Mouse (Mus musculus): ENCODE measurements around the gene Myo1a. TPM values are rescaled to one million over a fixed set of nuclear protein-coding genes. Genes with fewer than 3 reads are reported as not detected.

The Myo1a gene
- polyA plus RNA-seq, 1 experiment from 2014 or later, result not detected

- 50% methylated on average over 11 of the region's 11 CpGs for WGBS
- H3K27ac ChIP-seq (replicated peaks; ENCODE audit: low read depth, low read length), result no peak overlapping the region
- no peak overlapping the region for H3K4me3 ChIP-seq (replicated peaks; ENCODE audit: low read depth, low read length)
- no peaks in the 10 kb centered on the region for H3K36me3 ChIP-seq (ENCODE audit: control insufficient read depth, insufficient read depth, low read length)
- 0 out of 2 replicates have a peak overlapping the region, but pooled peaks have one; percentile 12 for H3K9ac ChIP-seq (replicated peaks; ENCODE audit: low read length)
- ATAC-seq (ENCODE audit: low FRiP score, low TSS enrichment), result no peak
- no peaks in the 10 kb centered on the region for H3K9me3 ChIP-seq (ENCODE audit: control insufficient read depth, low read length)
- no peaks in the 10 kb centered on the region for H3K27me3 ChIP-seq (ENCODE audit: control insufficient read depth, insufficient read depth, low read length)
- H3K4me2 ChIP-seq (ENCODE audit: low read length), result no peak overlapping the region
- peak; percentile 25 for DNase-seq
- H3K4me1 ChIP-seq (ENCODE audit: control insufficient read depth, insufficient read depth, low read length), result peaks cover 7% of the 10 kb centered on the region; the same call in 1 of the 2 replicates
Measured at GRCm38 (mm10) chr10:127730285-127730932, 25.4 kb downstream of the Myo1a start.

GRCm38 (mm10) chr10:127730933-127731310, 26.0 kb downstream of the Myo1a start:
- WGBS, result 14% methylated on average over 9 of the region's 9 CpGs
- ATAC-seq (ENCODE audit: low FRiP score, low TSS enrichment) (no peak), DNase-seq (peak; percentile 63)
- Histone ChIP-seq H3K4me3 (replicated peaks; ENCODE audit: low read depth, low read length) (no peak overlapping the region), H3K9me3 (ENCODE audit: control insufficient read depth, low read length) (no peaks in the 10 kb centered on the region), H3K27ac (replicated peaks; ENCODE audit: low read depth, low read length) (0 out of 2 replicates have a peak overlapping the region, but pooled peaks have one; percentile 26), H3K36me3 (ENCODE audit: control insufficient read depth, insufficient read depth, low read length) (no peaks in the 10 kb centered on the region), H3K4me2 (ENCODE audit: low read length) (no peak overlapping the region), H3K9ac (replicated peaks; ENCODE audit: low read length) (0 out of 2 replicates have a peak overlapping the region, but pooled peaks have one; percentile 12), H3K27me3 (ENCODE audit: control insufficient read depth, insufficient read depth, low read length) (no peaks in the 10 kb centered on the region), H3K4me1 (ENCODE audit: control insufficient read depth, insufficient read depth, low read length) (peaks cover 7% of the 10 kb centered on the region; the same call in 1 of the 2 replicates)

- Histone ChIP-seq H3K27me3 (ENCODE audit: control insufficient read depth, insufficient read depth, low read length) (no peaks in the 10 kb centered on the region), H3K9me3 (ENCODE audit: control insufficient read depth, low read length) (no peaks in the 10 kb centered on the region), H3K4me1 (ENCODE audit: control insufficient read depth, insufficient read depth, low read length) (peaks cover 7% of the 10 kb centered on the region; the same call in 1 of the 2 replicates), H3K4me2 (ENCODE audit: low read length) (no peak overlapping the region), H3K4me3 (replicated peaks; ENCODE audit: low read depth, low read length) (no peak overlapping the region), H3K36me3 (ENCODE audit: control insufficient read depth, insufficient read depth, low read length) (no peaks in the 10 kb centered on the region), H3K27ac (replicated peaks; ENCODE audit: low read depth, low read length) (no peak overlapping the region), H3K9ac (replicated peaks; ENCODE audit: low read length) (no peak overlapping the region)
- DNase-seq, result no peak
- ATAC-seq (ENCODE audit: low FRiP score, low TSS enrichment), result no peak
- WGBS, result 47% methylated on average over 5 of the region's 5 CpGs
Measured at GRCm38 (mm10) chr10:127731397-127731796, 26.4 kb downstream of the Myo1a start.

- 51% methylated on average over 5 of the region's 5 CpGs for WGBS
- no peak overlapping the region for H3K4me2 ChIP-seq (ENCODE audit: low read length)
- no peak overlapping the region for H3K27ac ChIP-seq (replicated peaks; ENCODE audit: low read depth, low read length)
- H3K9me3 ChIP-seq (ENCODE audit: control insufficient read depth, low read length), result no peaks in the 10 kb centered on the region
- H3K4me3 ChIP-seq (replicated peaks; ENCODE audit: low read depth, low read length), result no peak overlapping the region
- H3K9ac ChIP-seq (replicated peaks; ENCODE audit: low read length), result no peak overlapping the region
- DNase-seq (peak; percentile 77), ATAC-seq (ENCODE audit: low FRiP score, low TSS enrichment) (no peak)
- no peaks in the 10 kb centered on the region for H3K27me3 ChIP-seq (ENCODE audit: control insufficient read depth, insufficient read depth, low read length)
- peaks cover 7% of the 10 kb centered on the region; the same call in 1 of the 2 replicates for H3K4me1 ChIP-seq (ENCODE audit: control insufficient read depth, insufficient read depth, low read length)
- H3K36me3 ChIP-seq (ENCODE audit: control insufficient read depth, insufficient read depth, low read length), result no peaks in the 10 kb centered on the region
Measured at GRCm38 (mm10) chr10:127734434-127734833, 29.5 kb downstream of the Myo1a start.

GRCm38 (mm10) chr10:127736266-127736665, 31.3 kb downstream of the Myo1a start:
- 86% methylated on average over 2 of the region's 2 CpGs for WGBS
- ATAC-seq (ENCODE audit: low FRiP score, low TSS enrichment) (no peak), DNase-seq (no peak)
- Histone ChIP-seq H3K27me3 (ENCODE audit: control insufficient read depth, insufficient read depth, low read length) (no peaks in the 10 kb centered on the region), H3K9ac (replicated peaks; ENCODE audit: low read length) (no peak overlapping the region), H3K27ac (replicated peaks; ENCODE audit: low read depth, low read length) (no peak overlapping the region), H3K36me3 (ENCODE audit: control insufficient read depth, insufficient read depth, low read length) (no peaks in the 10 kb centered on the region), H3K4me1 (ENCODE audit: control insufficient read depth, insufficient read depth, low read length) (peaks cover 14% of the 10 kb centered on the region), H3K9me3 (ENCODE audit: control insufficient read depth, low read length) (no peaks in the 10 kb centered on the region), H3K4me2 (ENCODE audit: low read length) (no peak overlapping the region), H3K4me3 (replicated peaks; ENCODE audit: low read depth, low read length) (no peak overlapping the region)

- Histone ChIP-seq H3K4me2 (ENCODE audit: low read length) (no peak overlapping the region), H3K9ac (replicated peaks; ENCODE audit: low read length) (no peak overlapping the region), H3K36me3 (ENCODE audit: control insufficient read depth, insufficient read depth, low read length) (peaks cover 5% of the 10 kb centered on the region), H3K4me3 (replicated peaks; ENCODE audit: low read depth, low read length) (no peak overlapping the region), H3K4me1 (ENCODE audit: control insufficient read depth, insufficient read depth, low read length) (peaks cover 12% of the 10 kb centered on the region), H3K27ac (replicated peaks; ENCODE audit: low read depth, low read length) (no peak overlapping the region), H3K9me3 (ENCODE audit: control insufficient read depth, low read length) (no peaks in the 10 kb centered on the region), H3K27me3 (ENCODE audit: control insufficient read depth, insufficient read depth, low read length) (no peaks in the 10 kb centered on the region)
- ATAC-seq (ENCODE audit: low FRiP score, low TSS enrichment) (no peak), DNase-seq (no peak)
- WGBS, result 80% methylated on average over 4 of the region's 4 CpGs
Measured at GRCm38 (mm10) chr10:127736916-127737315, 31.9 kb downstream of the Myo1a start.

- DNase-seq (no peak), ATAC-seq (ENCODE audit: low FRiP score, low TSS enrichment) (no peak)
- Histone ChIP-seq H3K27ac (replicated peaks; ENCODE audit: low read depth, low read length) (no peak overlapping the region), H3K4me2 (ENCODE audit: low read length) (no peak overlapping the region), H3K27me3 (ENCODE audit: control insufficient read depth, insufficient read depth, low read length) (no peaks in the 10 kb centered on the region), H3K9me3 (ENCODE audit: control insufficient read depth, low read length) (no peaks in the 10 kb centered on the region), H3K4me1 (ENCODE audit: control insufficient read depth, insufficient read depth, low read length) (peaks cover 12% of the 10 kb centered on the region), H3K4me3 (replicated peaks; ENCODE audit: low read depth, low read length) (no peak overlapping the region), H3K36me3 (ENCODE audit: control insufficient read depth, insufficient read depth, low read length) (peaks cover 11% of the 10 kb centered on the region), H3K9ac (replicated peaks; ENCODE audit: low read length) (no peak overlapping the region)
- 38% methylated on average over 2 of the region's 2 CpGs for WGBS
Measured at GRCm38 (mm10) chr10:127737552-127737951, 32.6 kb downstream of the Myo1a start.

GRCm38 (mm10) chr10:127738151-127738882, 33.3 kb downstream of the Myo1a start:
- no peak overlapping the region for H3K27ac ChIP-seq (replicated peaks; ENCODE audit: low read depth, low read length)
- 57% methylated on average over 13 of the region's 13 CpGs for WGBS
- no peak overlapping the region for H3K9ac ChIP-seq (replicated peaks; ENCODE audit: low read length)
- DNase-seq (peak; percentile 60), ATAC-seq (ENCODE audit: low FRiP score, low TSS enrichment) (no peak)
- no peaks in the 10 kb centered on the region for H3K27me3 ChIP-seq (ENCODE audit: control insufficient read depth, insufficient read depth, low read length)
- no peaks in the 10 kb centered on the region for H3K9me3 ChIP-seq (ENCODE audit: control insufficient read depth, low read length)
- peak overlapping the region; percentile 72 for H3K4me2 ChIP-seq (ENCODE audit: low read length)
- H3K4me1 ChIP-seq (ENCODE audit: control insufficient read depth, insufficient read depth, low read length), result peaks cover 12% of the 10 kb centered on the region
- H3K36me3 ChIP-seq (ENCODE audit: control insufficient read depth, insufficient read depth, low read length), result peaks cover 19% of the 10 kb centered on the region
- no peak overlapping the region for H3K4me3 ChIP-seq (replicated peaks; ENCODE audit: low read depth, low read length)

All from midbrain, embryonic 14.5 days (tissue).